Mouse (Mus musculus) right cerebral cortex, postnatal 25 days (tissue): ENCODE measurements at regions not wholly inside any gene's neighbourhood (a gene's known extent, or its start where the extent isn't known, plus 50 kb on each side); places are given as distances from the start of the nearest gene placed in this dataset.

Experiments used
- DNase-seq: peaks from one replicate; pipeline ENCODE4 v3.0.0; 2022

DNA sequence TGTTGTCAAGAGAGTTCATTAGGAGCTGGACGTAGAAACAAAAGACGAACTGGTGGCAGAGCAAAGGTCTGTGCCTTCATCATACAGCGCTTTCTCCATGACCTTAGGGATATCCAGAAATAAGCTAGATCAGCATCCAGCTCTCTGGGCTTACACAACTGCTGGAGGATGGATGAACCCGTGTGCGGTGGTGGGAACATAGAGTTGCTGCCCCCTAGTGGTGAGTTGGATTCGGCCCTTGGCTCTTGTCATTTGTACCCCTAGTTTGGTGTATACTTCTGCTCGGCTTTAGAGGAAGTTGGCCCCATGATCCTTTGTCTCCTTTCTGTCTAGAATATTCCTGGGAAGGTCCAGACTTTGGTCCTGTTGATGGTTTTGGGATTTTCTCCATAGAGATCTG is 369.4 kb downstream of the Dhx35 start:
- no peak for DNase-seq

DNA sequence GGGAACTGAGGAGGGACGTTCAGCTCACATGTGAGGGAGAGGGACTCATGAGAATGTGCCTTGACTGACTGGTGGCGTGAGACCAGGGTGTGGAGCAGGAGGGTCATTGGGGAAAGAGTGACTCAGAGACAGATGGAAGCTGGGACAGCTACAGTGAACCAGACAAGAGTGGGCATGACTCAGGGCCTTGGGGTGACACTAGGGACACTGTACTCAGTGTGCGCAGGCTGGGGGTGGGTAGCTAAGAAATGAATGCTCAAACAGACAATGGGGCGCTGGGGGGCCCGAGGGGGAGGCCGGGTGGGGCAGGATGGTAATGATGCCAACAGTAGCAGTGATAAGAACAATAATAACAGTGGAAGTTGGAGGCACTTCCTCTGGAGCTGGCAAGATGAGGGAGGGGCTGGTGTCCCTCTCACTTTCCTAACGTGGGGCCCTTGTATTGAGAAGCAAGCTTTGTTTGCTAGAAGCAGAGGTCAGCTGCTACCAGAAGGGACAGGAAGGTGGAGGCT is 374.0 kb downstream of the Dhx35 start:
- DNase-seq = no peak

DNA sequence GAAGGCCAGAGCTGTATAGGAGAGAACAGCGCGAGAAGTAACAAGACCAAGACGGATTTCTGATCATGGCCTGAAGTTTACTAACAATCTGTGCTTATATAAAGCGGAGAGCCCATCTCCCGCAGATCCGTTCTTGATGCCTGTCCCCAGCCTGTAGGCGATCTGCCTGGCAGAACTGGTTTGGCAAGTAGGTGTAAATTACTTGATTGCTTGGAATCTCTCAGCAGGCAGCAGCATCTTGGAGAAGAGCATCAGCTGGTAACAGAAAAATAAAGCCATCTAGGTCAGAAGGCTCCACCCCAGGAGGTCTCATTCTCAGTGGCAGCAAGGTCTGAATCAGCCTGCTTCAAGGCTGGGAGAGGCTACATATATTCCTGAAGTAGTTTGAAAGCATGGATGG is 401.5 kb downstream of the Dhx35 start:
- no peak for DNase-seq

DNA sequence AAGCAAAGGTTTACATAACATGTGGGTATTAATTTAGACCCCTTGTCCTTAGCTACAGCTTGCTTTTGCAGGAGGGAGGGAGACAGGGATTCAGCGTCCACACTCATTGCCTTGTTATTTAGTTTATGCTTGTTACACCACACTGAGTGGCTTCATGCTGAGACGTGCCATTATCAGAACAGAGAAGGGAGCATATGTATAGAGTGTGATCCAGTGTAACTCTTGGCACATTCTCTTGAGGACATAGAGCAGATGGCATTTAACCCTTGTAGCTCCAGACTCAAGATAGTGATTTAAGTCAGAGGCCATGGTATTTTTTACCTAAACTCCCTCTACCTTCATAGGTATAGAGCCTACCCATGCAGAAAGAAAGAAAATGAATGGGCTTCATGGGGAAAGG is 437.7 kb downstream of the Dhx35 start:
- DNase-seq = no peak

DNA sequence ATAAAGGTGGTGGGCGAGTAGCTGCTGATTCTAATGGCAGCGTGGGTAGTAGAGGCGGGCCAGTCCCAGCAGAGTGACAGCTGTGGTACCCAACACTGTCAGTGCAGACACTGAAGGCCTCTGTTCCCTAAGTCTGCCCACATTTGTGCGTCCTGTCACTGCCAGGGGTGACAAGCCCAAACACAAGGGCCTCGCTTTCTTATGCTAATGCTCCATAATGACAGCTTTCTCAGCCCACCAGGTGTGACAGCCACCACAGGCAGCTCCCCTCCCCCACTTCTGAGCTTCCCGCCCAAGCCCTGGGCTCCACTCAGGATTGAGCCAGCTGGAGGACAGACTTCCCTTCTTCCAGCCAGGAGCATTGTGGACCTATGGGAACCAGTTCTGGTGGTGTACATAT is 440.4 kb downstream of the Dhx35 start:
- DNase-seq = no peak

DNA sequence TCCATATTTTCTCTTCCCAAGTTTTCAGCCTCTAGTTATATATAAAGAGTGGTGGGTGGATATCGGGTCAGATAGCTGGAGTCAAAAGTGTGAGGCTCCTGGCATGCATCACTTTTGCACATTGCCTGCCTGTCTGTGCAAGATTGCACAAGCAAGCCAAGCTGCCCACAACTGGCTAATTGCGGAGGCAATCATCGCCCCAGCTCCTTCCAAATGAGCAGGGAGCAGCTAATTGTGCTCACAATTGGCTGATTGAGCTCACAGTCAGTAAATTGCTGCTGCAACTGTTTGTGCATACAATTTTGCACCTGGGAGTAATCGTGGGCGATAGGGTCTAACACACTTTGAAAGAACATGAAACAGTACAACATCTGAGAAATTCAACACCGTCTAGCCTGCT is 455.5 kb downstream of the Dhx35 start:
- DNase-seq = no peak

DNA sequence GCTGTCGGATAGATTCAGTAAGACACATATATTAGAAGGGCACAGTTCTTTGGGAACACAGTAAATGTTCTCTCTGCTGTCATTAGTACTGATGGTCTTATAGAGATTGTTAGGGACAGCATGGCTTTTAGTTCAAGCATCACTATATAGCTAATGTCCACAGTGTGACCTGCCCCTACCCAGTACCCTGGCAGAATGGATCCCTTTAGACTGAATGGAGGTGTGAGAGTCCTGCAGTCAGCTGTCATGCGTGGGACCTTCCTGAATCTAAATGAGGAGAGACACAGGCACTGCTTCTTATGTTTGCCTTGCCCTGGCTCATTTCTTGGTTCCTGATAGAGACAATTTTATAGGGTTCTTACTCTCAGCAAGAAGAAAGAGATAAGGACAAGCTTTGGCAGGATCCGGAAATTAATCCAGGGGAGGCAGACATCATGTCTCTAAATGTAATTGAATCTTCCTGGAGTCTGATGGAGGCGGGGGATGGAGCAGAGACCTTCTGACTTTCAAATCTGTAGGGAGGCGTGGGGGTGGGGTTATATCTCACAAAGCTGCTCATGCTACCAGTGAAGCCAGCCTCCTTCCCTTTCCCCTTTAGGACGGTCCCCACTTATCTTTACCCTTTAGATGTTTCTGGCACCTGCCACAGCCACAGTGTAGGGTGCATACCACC is 456.5 kb downstream of the Dhx35 start:
- DNase-seq = no peak

DNA sequence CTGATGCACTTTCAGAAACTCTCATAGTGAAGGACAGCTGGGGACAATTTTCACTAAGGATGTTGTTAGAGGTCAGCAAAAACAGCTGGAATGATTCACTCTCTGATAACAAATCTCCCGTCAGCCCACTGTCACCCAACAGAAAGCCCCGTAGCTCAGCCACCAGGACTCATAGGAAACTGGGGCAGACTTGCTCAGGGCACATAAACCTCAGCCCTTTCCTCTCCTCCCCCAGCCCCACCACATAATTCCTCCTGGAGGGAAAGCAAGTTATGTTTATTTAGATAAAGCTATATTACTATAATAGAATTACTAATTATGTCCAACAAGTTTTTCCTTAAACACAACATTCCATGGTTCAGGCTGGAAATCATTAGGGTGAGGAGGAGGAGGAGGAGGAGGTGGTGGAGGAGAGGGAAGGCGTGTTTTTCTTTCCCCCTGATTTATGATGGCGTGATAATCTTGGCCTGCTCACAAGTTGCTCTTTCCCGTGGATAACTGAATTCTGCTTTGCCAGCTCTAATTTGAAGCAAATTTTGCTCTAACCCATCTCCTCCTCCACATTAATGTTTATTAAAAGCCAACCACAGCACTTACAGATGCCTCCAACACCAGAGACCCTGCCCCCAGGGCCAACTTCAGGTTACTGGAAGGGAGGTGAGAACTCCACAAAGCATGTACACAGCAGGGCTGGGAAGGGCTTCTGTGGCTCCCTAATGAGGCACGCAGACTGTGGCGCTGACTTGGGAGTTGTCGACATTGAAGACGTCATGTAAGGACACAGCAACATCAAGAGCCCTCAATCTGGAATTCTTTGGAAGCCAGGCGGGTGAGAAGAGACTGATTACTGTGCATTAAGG is 475.8 kb downstream of the Dhx35 start:
- no peak for DNase-seq

DNA sequence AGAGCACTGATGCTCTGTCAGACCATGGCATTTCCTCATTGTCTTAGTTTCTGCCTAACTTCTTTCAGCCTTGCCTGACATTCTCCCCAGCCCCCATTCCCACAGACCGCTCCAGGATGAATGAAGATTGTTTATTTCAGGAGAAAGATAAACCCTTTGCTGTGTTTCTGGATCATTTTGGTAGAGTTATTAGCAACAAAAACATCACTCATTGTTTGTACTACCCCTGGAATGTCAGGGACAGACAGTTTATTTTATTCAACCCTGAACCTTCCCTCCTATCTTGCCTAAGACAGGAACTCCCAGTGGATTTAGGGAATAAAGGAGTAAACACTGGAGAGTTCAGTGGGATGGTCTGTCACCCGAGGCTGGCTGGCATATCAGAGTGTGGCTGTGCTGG is 484.3 kb downstream of the Dhx35 start:
- no peak for DNase-seq

DNA sequence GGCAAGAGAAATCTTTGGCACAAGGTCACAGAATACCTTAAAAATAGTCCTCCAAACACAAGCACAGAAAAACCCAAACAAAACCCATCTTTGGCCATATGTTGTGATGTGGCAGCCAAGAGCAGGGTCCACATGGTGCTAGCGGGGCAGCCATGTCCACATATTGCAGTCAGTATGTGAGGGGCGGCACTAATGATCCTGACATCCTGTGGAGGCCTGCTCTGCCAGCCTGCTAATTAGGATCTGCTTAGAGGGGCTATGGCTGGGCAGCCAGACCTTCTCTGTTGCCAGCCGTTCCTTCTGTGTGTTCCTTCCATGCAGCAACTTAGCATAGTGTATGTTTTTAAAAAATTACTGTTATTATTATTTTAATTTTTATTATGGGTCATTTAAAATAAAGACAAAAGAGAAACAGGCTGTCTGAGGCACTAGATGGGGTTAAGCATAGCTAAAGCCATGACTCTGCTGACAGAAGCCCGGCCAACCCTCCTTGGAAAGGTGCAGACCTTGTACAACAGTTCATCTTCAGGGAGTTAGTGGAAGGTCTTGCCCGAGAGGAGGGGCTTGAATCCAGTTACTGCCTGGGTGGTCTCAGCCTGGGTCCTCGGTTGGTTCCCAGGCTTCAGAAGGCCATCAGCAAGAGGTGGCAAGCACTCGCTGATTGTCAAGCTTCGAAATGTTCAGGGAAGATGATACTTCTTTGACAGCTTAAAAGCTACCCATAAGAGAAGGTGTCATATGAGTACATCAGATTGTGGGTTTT is 487.1 kb downstream of the Dhx35 start:
- no peak for DNase-seq

DNA sequence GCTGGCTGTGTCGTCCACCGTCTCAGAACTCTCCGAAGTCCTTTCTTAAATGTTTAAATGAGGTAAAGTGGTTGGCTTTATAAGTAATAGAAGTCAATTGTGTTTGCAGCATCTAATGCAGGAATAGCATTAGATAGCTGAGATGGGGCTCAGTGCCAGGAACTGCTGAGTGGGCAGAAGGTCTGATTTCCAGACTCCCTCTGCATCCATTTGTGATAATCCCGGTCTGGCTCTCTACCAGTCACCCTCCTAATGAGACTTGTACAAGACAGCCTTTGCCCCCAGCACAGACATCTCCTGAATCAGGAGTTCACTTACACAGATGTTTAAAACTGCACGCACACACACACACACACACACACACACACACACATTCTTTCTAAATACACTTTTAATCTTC is 489.5 kb downstream of the Dhx35 start:
- no peak for DNase-seq

DNA sequence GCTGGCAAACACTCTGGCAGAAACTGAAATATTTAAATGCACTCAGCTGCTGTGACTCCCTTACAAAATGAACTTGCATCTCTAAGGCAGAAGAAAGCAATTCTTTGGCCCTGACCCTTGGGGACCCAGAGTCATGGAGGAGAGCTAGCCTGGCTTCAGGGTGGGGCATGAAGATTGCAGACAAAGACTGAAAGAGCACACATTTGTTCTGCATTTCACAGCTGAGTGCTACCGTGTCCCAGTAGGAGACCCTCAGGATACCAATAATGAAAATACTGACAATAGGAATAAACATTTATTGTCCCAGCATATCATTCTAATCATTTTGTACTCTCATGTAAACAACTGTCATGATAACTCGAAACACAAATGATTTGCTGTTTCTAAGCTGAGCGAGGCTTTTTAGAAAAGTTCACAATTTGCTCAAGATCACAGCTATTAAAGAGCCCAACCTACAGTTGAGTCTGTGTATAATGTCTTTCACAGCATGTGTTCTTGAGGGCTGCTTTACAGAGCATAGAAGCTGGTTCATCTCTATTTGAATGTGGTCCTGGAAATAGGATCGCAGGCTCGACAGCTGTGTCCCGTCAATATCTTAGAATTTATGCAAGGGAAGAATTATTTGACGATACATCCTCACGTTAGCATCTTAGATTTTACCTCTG is 490.1 kb downstream of the Dhx35 start:
- DNase-seq = no peak

DNA sequence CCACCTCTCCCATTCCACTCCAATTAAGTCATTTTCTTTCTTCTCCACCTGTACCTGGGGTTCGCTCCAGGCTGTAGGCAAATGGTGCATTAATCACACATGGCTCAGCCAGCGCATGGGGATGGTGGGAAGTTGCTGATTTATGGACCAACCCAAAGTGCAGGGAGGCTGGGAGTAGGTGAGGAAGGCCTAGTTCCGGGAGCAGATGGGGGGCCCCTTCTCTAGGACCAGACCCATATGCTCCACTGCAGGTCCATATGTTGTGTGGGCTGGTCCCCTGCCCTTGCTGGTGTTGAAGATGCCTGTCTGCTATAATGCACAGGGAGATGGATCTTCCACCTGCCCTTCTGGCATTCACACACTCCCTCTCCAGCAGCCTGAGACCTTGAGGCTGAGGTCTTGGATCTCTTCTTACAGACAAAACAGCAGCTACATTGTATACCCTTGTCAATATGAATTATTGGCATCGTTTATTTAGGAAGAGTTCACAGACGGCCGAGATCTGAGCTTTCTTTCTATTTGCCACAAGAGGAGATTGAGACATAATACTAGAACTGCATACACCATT is 493.5 kb downstream of the Dhx35 start:
- no peak for DNase-seq

DNA sequence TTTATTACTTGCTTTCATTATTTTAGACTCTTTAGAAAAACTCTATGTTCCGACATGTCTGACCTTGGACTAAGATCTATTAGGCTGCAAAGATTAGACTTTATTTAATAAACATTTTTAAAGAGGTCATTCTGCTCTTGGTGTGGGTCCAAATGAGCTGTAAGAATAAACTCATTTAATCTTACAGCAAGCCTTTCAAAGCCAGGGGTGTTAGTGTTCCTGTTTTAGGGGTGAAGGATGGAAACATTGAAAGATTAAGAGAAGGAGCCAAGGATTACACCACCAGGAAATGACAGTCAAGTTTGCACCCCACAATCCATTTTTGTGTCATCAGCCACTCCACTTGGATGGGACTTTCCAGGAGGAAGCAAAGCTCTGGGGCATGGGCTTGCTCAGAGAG is 495.5 kb downstream of the Dhx35 start:
- DNase-seq = no peak

DNA sequence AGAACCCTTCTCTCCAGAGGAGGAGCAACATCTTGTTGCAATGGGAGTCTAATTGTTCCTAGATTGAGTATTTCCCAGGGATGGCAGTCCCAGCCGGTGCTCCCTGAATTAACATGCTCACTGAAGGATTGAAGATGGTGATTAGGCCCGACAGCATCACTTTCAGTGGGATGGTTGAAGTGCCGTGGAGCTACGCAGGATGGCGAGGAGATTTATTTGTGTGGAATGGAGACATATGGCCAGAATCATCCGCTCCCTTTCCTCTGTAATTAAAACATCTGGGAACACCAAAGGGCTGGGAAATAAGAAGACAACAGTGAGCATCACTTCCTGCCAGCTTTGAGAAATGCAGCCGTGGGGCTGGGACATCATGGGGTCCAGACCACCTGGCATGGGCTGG is 512.4 kb downstream of the Dhx35 start:
- DNase-seq = no peak

DNA sequence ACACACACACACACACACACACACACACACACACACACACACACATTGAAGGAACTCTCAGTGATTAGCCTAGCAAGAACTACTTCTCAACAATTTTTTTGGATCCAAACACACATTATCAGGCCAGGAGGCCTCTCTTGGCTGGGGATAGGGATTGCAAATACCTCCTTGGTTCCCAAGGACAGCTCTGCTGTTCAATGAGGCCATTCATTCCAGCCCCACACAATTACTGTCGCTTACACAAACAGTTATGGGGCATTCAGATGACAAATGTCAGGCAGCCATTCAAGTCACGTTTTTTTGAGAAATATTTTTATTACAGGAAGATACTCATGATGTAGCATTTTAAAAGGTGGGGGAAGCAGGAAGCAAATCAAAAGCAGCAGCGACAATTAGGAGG is 540.1 kb downstream of the Dhx35 start:
- no peak for DNase-seq

DNA sequence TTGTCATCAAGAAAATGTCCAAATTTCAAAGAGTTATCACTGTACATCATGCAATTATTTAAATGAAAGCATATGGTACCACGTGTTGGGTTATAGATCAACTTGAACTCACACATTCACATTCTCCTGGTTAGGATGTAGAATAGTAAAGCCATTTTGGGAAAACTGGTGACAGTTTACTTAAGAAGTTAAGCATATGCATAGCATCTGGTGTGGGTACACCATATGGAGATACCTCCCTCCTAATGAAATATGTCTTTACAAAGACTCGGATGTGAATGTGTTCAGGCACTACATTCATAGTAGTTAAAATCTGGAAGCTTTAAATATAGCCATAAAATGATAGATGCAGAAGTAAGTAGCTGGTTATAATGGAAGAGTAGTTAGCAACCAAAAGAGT is 542.0 kb downstream of the Dhx35 start:
- no peak for DNase-seq

DNA sequence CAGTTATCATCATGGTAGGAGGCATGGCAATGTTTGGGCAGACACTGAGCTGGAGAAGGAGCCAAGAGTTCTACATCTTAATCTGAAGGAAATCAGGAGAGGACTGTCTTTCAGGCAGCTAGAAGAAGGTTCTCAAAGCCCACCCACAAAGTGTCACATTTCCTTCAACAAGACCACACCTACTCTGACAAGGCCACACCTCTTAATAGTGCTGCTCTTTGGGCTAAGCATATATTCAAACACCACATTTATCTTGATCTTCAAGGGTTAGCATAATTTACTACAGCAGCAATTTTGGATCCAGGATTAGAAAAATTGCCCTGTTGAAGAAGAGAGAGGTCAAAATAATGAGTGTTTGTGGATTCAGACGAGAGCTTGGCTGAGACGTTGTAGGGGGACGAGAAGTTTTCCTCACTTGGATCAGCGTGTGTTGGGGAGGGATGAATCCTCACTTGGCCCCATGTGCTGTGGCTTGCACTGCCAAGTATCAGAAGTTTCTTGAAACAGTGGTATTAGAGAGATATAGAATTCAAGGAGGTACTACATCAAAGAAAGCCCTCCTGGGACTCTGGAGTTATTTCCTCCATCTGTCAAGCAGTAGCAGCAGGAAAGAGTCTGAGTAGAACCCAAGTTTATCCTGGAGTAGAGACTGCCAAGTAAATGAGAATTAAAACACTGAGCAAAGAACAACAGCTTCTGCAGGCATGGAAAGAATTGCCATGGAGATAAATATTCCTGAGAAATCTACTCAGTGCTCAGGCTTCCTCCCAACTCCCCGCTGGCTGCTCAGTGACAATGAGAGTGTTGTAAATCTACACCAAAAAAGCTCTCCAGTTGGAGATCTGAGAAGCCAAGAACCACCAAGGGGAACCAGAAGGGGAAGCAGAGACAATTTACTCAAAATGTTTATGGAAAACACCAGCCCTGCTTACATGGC is 549.3 kb downstream of the Dhx35 start:
- DNase-seq = no peak

DNA sequence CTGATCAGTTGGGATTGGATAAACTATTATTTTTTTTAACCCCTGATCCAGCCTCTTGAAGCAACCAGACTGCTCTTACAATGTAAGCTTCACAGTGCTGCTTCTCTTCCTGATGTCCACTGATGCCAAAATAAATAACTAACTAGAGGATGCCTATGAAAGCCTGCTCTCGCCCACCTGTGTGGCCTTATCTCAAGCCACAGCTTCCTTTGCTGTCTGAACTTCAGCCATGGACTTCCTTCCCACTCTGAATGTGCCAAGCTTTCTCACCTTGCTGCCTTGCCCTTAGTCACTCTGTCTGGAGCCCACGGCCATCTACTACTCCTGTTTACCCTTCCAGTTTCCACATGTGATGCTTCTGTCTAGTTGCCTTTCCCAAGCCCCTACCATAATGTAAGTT is 559.6 kb downstream of the Dhx35 start:
- DNase-seq = no peak

DNA sequence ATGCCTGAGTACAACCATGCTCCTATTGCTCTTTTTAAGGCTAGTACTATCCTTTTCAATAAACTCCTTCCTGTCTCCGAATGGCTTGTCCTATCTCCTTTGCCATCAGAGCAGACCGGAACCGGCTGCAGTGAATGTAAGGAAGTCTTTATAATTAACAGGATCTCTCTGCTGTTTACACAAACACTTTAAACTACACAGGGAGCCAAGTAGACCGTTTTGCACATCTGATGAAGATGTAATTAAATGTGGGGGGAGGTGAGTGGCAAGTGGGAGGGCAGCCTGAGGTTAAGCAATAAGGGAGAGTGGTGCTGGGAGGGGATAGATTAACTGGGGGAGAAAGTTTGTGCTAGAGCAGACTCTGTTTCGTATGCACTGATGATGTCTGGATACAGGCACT is 561.9 kb downstream of the Dhx35 start:
- no peak for DNase-seq

DNA sequence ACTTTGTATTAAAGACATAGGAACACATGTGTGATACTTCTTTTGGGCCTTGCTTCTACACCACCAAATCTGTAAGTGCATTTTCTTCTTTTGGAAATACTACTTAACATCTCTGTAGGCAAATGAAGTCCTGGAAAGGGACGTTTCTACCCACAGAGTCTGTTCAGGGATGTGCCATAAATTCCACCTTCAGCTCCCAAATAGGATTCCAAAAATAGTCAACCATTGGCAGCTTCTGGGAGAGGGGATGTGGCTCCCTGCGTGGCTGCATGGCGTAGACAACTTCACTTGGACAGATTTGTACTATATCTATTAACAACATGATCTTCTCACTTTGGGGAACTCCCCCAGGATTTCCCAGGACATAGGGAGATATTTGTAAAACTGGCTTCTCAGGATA is 566.8 kb downstream of the Dhx35 start:
- no peak for DNase-seq

DNA sequence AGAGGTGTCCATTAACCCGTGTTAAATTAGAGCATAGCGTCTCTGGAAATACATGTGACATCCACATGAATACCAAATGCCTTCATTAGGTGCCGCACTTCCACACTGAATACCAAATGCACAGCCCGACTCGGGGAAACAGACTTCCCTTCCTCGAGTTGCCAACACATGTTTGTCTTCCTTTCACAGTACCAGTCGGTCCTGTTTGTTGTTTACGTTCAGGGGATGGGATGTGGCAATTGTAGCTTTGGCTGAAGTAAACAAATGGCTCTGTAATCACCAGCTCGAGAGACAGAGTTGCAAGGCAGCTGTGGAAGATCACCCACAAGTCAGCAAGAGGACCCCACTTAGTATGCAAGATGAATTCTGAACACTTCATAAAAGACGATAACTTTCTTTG is 598.3 kb downstream of the Dhx35 start:
- no peak for DNase-seq
